Mouse (Mus musculus) testis, adult 2 months (tissue): Measurements from ENCODE around the gene Rab8a. TPM values are rescaled to one million over a fixed set of nuclear protein-coding genes. Genes with fewer than 3 reads are reported as not detected.

Experiments used
- H3K27ac ChIP-seq: fragments of 200-500 bp; 2 replicates; pipeline ENCODE4 v1.5.1; 2012; ENCODE audit warnings: low read depth, low read length; ENCODE audit not compliant: control insufficient read depth, insufficient read depth
- H3K27me3 ChIP-seq: fragments of 200-500 bp; 2 replicates; pipeline ENCODE4 v1.6.1; 2012; ENCODE audit warnings: mild to moderate bottlenecking, low read length, moderate library complexity; ENCODE audit not compliant: control insufficient read depth, insufficient read depth
- H3K36me3 ChIP-seq: fragments of 200-500 bp; 2 replicates; pipeline ENCODE4 v1.6.1; 2012; ENCODE audit warnings: mild to moderate bottlenecking, low read length; ENCODE audit not compliant: control insufficient read depth, insufficient read depth
- H3K4me1 ChIP-seq: fragments of 200-500 bp; 2 replicates; pipeline ENCODE4 v1.6.1; 2012; ENCODE audit warnings: low read length; ENCODE audit not compliant: control insufficient read depth, insufficient read depth
- H3K4me3 ChIP-seq: fragments of 200-500 bp; 2 replicates; pipeline ENCODE4 v1.5.1; 2012; ENCODE audit warnings: low read depth, mild to moderate bottlenecking, low read length, moderate library complexity, mixed read lengths; ENCODE audit not compliant: control insufficient read depth
- CTCF ChIP-seq: fragments of 200-500 bp; IDR thresholded peaks from 2 replicates; pipeline ENCODE4 v1.5.1; 2012; ENCODE audit warnings: low read depth, mild to moderate bottlenecking, inconsistent platforms, low read length, moderate library complexity; ENCODE audit not compliant: control insufficient read depth, insufficient read depth, insufficient replicate concordance
- POLR2A ChIP-seq: fragments of 200-500 bp; IDR thresholded peaks from 2 replicates; pipeline ENCODE4 v1.6.1; 2012; ENCODE audit warnings: low read depth, mild to moderate bottlenecking, inconsistent platforms, low read length, moderate library complexity; ENCODE audit not compliant: control insufficient read depth
- polyA plus RNA-seq: library from polyadenylated mRNA; depleted of rRNA; stranded (reverse); fragments of >200 nt; gene quantifications from 2 replicates; pipeline ENCODE4 v1.2.3, GENCODE M21; 2012

Rab8a gene
- polyA plus RNA-seq, 1 experiment: 44.0 TPM

- Histone ChIP-seq H3K36me3 (no peaks in the 10 kb centered on the region), H3K4me1 (peaks cover 12% of the 10 kb centered on the region), H3K27ac (no peak overlapping the region), H3K4me3 (no peak overlapping the region; the same call in 1 of the 2 replicates), H3K27me3 (no peaks in the 10 kb centered on the region)
- TF ChIP-seq POLR2A: no peak
- no peak for TF ChIP-seq CTCF
These were observed 1.8 kb downstream of the Rab8a start for GRCm38 (mm10) chr8:72162821-72163220.

GRCm38 (mm10) chr8:72169098-72169668 is 8.2 kb downstream of the Rab8a start:
- Histone ChIP-seq H3K27ac (no peak overlapping the region), H3K36me3 (peaks cover 3% of the 10 kb centered on the region), H3K4me1 (no peaks in the 10 kb centered on the region), H3K27me3 (no peaks in the 10 kb centered on the region), H3K4me3 (no peak overlapping the region)
- no peak for TF ChIP-seq POLR2A

- H3K4me1 ChIP-seq: no peaks in the 10 kb centered on the region
- no peak overlapping the region for H3K27ac ChIP-seq
- peaks cover 3% of the 10 kb centered on the region for H3K36me3 ChIP-seq
- no peak overlapping the region for H3K4me3 ChIP-seq
- no peak for TF ChIP-seq POLR2A
- no peak for TF ChIP-seq CTCF
- no peaks in the 10 kb centered on the region for H3K27me3 ChIP-seq
These were observed 8.8 kb downstream of the Rab8a start for GRCm38 (mm10) chr8:72169681-72170249.

- H3K27me3 ChIP-seq: no peaks in the 10 kb centered on the region
- peaks cover 2% of the 10 kb centered on the region for H3K36me3 ChIP-seq
- H3K4me3 ChIP-seq: no peak overlapping the region
- TF ChIP-seq POLR2A (no peak), CTCF (peak; percentile 46; the same call in 1 of the 2 replicates)
- H3K27ac ChIP-seq: no peak overlapping the region
- H3K4me1 ChIP-seq: no peaks in the 10 kb centered on the region
These were observed 16.4 kb downstream of the Rab8a start for GRCm38 (mm10) chr8:72177346-72177925.

- Histone ChIP-seq H3K4me1 (no peaks in the 10 kb centered on the region), H3K27ac (no peak overlapping the region), H3K36me3 (no peaks in the 10 kb centered on the region), H3K27me3 (no peaks in the 10 kb centered on the region), H3K4me3 (no peak overlapping the region)
- TF ChIP-seq CTCF (no peak), POLR2A (no peak)
These were observed 22.7 kb downstream of the Rab8a start for GRCm38 (mm10) chr8:72183554-72184202.

- H3K4me3 ChIP-seq: no peak overlapping the region
- H3K4me1 ChIP-seq: no peaks in the 10 kb centered on the region
- no peaks in the 10 kb centered on the region for H3K36me3 ChIP-seq
- no peaks in the 10 kb centered on the region for H3K27me3 ChIP-seq
- TF ChIP-seq POLR2A: no peak
- no peak for TF ChIP-seq CTCF
- H3K27ac ChIP-seq: no peak overlapping the region
These were observed 26.9 kb downstream of the Rab8a start for GRCm38 (mm10) chr8:72187793-72188331.
